Mouse (Mus musculus) heart, adult 11 months (tissue): Measurements from ENCODE around the gene Nudt22.

Source experiments
- DNase-seq: peaks from one replicate; pipeline ENCODE4 v3.0.0; 2022

Gene Nudt22

DNA sequence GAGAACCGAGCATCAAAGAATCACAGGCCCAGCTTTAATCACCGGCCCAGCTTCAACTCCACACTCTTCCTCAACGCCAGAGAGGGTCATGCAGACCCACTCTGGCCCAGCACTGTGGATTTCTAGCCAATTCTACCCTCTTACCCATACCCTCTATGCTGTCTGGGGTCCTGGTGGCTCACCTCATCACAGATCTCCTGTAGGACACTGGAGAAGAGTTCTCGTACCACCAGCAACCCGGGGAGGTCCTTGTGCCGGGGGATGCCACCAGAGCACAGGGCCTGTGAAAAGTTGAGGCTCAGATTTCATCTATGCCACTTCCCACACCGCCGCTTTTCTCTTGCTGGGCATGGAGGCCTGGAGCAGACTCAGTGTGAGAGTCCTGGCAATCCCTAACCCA lies 1.4 kb downstream of the Nudt22 start:
- DNase-seq = peak; percentile 90

DNA sequence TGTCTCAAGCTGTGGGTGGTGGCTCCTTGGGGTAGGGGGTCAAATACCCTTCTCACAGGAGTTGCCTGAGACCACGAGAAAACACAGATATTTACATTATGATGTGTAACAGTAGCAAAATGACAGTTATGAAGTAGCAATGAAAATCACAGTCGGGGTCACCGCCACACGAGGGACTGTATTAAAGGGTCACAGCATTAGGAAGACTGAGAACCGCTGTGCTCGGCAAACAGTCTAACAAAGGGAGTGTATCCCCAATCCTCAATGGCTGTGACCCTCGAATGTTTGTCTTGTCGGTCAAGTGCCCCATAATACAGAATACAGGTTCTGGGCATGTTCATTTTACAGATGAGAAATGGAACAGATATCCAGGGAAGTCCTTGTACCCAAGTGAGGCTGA lies 1.9 kb downstream of the Nudt22 start:
- peak; percentile 92 for DNase-seq

DNA sequence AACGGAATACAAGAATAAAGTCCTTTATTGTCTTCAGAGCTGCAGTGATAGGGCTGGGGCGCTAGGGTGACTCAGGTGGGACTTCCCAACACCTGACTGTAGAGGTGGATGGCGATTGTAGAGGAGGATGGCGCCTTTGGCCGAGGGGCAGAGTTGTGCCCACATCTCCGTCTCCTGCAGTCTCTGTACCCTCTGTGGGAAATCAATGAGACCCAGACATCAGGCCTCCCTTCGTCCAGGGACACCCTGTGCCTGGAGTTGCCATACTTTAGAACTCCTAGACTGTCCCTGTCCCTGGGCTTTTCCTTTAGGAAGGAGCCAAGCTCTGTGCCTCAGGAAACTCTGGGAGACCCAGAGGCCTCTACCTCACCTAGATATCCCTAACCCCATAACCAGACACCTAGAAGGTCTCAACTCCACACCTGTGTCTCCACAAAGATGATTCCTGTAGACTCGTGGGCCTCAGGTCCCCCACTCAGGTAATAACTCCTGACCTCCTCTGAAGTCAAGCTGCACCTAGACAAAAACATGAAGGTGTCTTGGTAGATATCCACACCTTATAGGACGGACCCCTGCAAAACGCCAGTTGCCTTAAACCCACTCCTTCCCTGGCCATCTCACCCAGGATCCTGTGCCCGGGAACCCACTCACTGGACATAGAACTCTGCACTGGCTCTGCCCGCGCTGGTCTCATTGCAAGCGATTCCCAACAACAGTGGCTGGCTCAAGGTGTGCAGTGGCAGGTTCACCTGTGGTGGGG lies 2.7 kb downstream of the Nudt22 start:
- peak; percentile 95 for DNase-seq

DNA sequence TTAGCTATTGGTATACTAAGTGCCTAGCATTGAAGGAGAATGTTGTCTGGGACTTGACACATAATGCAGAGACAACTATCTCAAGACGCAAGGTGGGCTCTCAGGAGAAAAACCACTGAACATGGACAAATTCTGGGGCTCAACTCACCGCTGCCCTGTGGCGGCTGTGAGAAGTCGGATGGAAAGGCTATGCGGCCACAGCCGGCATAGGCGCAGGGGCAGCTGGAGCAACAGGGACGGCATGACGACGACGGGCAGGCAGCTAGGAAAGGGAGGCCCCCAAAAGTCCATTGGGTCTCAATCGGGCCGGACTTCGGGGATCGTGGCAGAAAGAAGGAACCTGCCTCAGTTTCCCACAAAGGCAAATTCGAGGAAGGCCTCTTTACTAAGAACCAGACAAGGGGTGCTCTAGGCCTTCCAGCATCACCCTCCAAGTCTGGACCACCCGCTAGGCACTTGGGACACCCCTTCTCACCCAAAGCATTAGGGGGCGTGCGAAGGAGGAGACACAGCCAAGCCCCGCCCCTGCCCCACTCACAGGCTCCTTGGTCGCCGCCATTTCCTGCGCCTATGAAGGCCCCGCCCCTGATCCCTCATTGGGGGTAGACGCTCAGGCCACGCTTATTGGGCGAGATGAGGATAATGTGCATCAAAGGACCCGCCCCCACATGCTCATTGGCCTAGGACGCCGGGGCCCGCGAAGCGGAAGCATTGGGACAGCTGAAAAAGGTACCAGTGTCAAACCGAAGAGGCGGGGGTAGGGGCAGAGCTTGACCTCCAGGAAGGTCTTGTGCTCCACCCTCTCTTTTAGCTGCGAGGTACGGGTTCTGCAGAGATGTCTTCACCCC lies 3.7 kb downstream of the Nudt22 start, which contains the start of gene Dnajc4:
Gene Dnajc4 (minus strand): TSS at position 562 of the 848 bp plus-strand sequence.
- DNase-seq = peak; percentile 100

DNA sequence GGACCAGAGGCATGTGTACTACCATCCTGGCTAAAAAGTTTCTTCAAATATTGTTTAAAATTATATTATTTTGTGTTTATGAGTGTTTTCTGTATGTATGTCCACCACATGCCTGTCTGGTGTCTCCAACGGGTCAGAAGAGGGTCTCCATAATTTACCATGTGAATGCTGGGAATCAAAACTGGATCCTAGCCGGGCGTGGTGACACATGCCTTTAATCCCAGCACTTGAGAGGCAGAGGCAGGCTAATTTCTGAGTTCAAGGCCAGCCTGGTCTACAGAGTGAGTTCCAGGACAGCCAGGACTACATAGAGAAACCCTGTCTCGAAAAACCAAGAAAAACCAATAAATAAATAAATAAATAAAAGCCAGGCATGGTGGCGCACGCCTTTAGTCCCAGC lies 4.8 kb downstream of the Nudt22 start:
- peak; percentile 87 for DNase-seq

DNA sequence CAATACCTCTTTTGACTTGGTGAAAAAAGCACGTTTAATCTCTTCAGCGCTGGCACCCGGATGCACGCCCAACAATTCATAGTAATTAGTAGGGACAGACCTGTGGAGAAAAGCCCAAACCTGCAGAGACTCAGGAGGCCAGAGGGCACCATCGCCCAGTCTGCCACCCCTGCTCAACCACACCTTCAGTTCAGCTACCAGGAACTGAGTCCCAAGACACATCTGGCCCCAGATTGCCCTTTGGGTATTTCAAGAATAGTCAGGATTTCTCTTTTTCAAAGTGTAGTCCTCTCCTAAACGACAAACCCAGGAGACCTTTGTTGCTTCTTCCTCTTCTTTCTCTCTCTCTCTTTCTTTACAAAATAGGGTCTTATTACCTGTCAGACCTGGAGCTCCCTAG lies 5.2 kb downstream of the Nudt22 start:
- DNase-seq = peak; percentile 90

DNA sequence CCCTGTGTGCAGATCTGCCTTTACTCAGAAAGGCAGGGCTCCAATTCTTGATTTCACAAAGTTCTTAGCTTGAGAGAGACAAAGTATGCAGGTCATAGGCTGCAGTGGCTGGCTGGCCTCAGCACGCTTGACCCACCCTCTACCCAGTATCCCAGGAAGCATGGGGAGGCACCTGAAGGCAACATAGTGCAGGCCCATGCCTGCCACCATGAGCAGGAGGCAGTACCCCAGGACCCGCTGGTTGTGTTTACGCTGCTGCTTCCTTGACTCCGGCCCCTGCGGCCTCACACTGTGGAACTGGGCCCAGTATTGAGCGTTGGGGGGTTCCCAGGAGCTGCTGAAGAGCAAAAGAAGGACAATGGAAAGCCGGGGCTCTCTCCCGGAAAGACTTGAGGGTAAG lies 6.7 kb downstream of the Nudt22 start:
- DNase-seq = no peak

DNA sequence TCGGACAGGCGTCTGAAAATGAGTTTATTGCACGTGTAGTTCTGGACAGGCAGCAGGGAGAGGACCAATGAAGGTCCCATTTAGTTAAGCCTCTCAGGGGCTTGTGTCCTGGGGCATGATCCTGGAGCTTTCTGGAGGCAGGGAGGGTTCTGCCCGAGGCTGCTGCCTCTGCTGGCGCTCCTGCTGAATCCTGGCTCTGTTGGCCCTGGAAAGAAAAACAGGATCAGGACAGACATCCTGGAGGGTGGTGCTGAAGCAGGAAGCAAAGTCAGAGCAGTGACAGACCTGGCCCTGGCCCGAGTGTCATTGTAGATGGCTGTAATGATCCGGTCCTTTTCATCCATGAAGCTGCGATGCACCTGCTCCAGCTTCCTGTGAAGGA lies 8.0 kb downstream of the Nudt22 start:
- DNase-seq = no peak

DNA sequence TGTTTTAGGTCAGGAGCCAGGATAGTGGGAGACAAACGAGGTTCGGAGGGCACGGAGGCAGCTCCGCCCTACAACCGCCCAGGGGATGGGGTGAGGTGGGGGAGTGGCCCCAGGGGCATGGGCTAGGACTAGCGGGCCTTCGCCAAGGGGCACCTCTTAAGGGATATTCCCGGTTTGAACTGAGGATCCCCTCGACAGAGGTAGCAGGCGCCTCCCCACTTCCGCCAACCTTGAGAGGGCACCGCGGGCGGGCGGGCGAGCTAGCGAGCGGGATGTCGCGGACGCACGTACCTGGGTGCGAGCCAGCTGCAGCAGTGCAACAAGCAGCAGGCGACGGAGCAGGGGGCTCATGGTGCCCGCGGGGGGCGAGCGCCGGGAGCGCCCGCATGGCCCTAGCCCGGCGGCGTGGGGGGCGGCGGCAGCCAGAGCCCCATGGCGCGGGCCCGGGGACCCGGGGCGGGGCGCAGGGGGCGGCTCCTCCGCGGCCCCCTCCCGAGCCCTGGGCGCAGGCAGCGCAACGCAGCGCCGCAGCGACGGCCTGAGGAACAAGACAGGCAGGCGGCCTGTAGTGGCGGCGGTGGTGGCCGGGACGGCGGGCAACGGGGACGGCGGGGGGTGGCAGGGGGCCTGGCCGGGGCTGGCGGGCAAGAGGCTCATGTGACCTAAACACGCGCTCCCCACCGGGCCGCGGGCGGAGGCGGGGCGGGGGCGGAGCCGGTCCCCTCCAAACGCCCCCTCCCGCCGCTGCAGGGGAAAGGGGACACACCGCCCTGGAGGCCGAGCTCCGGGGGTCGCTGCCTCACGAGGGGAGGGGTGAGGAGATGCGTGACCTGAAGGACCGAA lies 8.6 kb downstream of the Nudt22 start, which contains the start of gene Vegfb:
Gene Vegfb (minus strand): TSS at position 591 of the 843 bp plus-strand sequence.
- DNase-seq = peak; percentile 98

DNA sequence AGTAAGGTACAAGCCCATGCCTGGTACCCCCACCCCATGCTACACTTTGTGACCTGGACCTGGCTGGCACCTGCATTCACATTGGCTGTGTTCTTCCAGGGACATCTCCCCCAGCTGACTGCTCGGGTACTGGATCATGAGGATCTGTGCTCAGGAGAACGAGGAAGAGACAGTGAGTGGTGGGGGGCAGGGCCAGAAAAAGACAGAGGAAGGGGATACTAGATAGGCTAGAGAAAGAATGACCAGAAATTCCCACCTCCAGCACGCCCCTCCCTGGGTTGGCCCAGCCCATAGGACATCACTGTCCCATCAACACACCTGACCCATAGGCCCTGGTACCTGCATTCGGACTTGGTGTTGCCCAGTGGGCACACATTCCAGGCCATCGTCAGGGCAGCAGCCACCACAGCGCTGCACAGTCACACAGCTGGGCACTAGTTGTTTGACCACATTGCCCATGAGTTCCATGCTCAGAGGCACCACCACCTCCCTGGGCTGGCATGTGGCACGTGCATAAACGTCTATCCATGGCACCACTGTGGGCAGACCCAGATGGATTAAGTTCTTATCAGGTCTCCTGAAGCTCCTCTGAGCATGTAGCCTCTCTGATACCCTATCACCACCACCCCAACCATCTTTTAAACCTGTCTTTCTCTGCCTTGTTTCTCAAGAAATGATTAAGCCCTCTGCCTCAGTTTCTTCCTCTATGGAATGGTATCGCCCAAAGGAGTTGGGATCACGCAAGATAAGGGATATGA lies 9.8 kb downstream of the Nudt22 start:
- peak; percentile 94 for DNase-seq

DNA sequence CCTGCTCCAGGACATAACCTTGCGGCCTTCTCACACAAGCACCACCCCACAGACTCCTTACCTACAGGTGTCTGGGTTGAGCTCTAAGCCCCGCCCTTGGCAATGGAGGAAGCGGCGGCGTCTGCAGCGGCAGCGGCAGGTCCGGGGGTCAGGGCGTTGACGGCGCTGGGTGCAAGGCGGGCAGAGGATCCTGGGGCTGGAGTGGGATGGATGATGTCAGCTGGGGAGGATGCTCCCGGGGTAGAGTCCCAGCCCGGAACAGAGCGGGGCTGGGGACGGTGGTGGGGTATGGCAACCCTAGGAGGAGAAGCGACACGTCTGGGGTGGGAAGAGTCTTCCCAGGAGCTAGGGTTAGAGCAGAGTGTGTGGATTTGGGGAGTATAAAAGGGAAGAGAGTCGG lies 10.6 kb downstream of the Nudt22 start:
- peak; percentile 94 for DNase-seq

DNA sequence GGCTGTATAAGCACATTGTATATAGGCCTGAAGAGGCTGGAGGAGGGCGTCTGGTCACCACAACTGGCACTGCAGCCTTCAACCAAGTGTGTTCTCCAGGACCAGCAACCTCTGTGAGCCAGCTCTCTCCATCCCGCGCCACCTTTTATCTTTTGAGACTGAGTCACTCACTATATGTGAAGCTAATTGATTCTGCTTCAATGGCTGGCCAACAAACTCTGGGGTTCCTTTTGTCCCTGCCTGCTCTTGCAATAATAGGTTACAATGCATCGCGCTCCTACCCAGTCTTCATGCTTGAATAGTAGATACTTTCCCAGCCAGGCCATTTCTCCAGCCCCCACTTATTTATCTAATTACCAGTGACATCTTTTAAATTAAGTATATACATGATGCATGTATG lies 12.3 kb downstream of the Nudt22 start:
- DNase-seq = no peak

DNA sequence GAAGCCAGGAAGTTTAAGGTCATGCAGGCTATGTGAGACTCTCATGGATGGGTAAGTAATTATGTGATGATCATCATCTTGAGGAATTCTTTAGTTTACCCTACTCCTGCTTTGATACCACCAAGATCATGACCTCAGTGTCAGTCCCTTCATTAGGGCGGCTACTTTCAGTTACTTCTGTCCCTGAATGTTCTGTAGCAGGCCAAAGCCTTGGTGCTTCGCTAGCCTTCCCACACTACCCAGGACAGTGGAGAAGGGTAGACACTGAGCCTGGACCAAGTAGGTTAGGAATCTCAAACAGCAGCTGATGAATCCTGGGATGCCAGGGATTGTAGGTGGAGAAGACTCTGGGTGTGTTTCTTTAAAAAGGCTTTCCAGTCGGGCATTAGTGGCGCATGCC lies 14.5 kb downstream of the Nudt22 start:
- no peak for DNase-seq

DNA sequence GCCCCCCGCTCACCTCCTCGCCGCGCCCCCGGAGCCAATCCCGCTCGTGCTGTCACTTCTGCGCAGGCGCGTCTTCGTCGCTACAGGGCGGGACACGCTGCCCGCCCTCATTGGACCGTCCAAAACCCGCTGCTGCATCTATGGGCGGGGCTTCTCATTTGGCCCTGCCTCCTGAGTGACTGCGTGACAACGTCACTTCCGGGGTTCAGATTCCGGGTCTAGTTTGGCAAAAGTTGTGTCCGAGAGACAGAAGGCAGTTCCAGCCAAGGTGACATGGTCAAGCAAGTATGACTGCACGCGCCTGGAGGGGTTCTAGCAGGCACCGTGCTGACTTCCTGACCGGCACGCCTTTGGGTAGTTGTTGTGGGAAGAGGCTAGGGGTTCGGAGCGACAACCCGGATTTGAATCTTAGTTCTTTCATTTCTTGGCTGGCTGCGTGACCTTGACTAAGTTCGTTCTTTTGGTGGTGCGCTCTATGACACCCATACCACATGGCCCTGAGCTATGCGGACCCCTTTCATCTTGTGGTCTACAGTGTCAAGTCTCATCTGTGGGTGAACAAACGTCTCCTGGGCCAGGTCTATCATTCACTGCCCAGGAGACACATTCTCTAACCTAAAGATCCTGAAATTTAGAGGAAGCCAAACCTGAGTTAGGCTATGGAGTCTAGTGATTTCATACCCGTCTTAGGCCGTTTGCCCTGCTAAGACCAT lies 15.4 kb downstream of the Nudt22 start, which contains the start of gene Fkbp2:
Gene Fkbp2 (minus strand): TSS at position 121 of the 713 bp plus-strand sequence.
- DNase-seq = peak; percentile 100

DNA sequence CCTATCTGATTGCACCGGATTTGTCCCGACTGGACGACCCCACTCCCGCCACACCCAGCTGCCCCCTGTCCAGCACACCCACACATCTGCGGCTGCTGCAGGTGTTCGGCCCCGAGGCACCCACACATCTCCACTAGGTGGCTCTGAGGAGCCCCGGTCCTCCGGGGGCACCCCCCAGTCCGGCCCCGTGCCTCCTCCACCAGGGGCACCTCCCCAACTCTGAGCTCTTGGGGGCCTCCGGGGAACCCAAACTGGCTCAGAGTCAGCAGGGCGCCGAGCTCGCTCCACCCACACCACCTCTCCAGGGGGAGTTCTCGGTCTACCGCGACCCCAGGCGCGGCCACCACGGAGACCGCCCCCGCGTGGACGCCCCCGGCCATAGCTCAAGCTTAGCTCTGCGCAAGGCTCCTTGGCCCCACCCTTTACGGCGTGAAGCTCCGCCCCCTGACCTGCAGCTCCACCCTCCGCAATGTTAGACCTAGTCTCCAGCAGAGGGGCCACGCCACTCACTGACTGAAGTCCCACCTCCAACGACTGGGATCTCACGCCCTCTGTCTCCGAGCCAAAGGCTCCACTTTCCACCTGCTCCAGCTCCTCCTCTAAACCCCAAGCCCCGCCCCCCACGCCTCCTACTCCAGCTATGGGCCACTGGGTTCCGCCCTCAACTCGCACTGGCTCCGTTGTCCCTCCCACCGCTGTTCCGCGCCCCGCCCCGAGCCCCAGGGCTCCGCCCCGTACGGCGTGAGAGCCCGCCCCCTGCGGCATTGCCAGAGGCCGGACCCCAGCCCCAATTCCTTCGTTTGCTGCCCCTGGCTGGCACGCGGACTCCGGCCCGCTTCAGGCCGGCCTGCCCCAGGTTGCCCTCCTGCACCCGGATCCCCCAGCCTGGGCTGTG lies 16.2 kb downstream of the Nudt22 start:
- peak; percentile 100 for DNase-seq

DNA sequence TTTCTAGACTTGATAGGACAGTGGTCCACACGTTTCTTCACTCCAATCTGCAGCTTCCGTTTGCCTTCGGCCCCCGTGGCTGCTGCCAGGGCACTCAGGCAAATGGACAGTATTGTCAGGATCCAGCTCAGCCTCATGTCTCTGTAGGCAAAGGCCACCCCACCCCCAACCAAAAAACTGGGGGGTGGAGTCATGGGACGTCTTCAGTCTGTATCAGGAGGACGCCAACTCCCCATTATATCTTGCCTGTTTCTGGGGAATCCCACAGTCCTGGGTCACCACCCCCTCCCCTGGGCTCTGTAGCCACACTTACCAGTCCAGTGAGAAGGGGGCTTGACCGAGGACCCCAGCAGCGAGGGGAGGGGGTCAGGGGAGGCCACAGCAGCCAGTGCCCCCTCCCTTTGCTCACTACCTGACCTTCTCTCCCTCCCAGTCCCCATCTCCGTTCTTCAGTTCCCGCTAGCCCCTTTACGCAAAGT lies 16.9 kb downstream of the Nudt22 start:
- no peak for DNase-seq

DNA sequence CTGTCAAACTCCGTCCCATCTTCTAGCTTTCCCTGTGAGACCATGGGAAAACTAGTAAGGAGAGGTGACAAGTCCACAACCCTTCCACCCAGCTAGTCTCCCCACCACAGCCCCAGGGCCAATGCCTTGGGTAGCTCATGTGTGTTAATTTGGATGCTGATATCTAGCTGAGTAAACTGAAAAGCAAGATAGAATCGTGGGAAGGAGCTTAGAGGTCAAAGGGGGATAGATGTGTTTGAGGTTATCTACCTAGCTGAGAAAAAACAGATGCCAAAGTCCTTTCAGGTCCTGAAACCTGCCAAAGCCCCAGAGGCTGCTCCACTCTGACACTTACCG lies 17.3 kb downstream of the Nudt22 start:
- no peak for DNase-seq

DNA sequence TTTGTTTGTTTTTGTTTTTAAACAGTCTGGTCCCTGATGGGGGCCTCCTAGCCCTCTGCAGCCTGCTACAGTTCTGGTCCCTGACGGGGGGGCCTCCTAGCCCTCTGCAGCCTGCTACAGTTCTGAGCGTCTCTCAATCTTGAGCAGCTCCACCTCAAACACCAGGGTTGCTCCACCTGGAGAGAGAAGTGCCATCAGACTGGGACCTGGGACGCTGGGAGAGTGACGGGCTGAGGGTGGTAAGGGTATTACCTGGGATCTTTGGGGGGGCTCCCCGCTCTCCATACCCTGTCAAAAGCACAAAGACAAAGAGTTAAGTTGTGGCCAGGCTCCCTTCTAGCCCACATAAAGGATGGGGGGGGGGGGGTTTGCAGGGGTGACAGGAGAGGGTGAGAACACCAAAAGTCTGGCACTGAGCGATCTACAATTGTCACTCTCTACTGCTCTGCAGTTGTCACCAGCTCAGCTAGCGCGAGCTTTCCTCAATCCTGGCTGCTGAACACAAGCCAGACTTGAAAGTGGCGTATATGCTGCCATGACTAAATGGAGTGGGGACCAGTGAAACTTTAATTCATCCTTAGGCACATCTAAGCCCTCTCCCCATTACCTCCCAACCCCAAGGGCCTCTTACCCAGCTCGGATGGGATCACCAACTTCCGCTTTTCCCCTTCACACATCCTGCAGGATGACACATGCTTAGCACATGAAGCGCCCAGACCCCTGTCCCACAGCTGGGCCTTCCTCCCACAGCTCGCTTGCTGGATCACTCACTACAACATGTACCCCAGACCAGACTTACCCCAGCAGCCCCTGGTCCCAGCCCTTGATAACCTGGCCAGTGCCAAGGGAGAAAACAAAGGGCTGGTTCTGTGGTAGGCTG lies 17.9 kb downstream of the Nudt22 start:
- DNase-seq = peak; percentile 96
